Mouse (Mus musculus): ENCODE results near the gene Abcb9. TPM values are rescaled to one million over a fixed set of nuclear protein-coding genes. Genes with fewer than 3 reads are reported as not detected.

Gene Abcb9
- total RNA-seq (2014; rRNA removed): 24.9 and 25.0 TPM in 2 replicates
- polyA plus RNA-seq (2015; fragmentation: Nextera tagmentation; extraction: Ambion mirVana): 13.9 and 19.7 TPM in 2 replicates

DNA sequence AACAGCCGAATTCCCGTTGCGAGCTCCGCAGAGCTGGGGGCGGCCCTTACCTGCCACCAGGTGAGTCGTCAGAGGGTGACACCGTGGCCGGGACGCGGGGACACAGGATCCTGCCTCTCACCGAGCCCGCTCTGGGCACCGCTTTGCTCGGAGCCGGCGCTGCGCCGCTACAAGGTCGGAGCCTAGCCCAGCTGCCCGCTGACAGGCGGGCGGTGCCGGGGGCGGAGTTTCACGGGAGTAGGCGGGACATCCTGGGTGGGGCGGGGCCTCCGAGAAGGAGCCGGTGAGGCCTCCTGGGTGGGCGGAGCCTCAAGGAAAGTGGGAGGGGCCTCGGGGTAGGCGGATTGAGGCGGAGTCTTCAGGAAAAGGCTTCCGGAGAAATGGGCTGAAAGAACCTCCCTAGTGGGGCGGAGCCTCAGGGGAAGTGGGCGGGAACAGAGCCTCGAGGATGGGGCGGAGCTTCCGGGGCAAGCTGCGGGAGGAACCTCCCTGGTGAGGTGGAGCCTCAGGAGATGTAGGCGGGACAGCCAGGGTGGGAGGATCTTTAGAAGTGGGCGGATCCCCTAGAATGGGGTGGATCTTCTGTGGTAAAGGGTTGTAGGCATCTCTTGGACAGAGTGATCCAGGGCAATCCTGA is at the start of gene Abcb9:
Gene Abcb9 (minus strand): TSS at position 203 of the 637 bp plus-strand sequence.
- peak within 1 kb of the TSS; percentile 63 for H3K9ac ChIP-seq
- no peak for TF ChIP-seq CTCF (IDR thresholded peaks at IDR 0.05; ENCODE audit: low read depth)
- no peaks in the 10 kb centered on the region for H3K4me1 ChIP-seq (ENCODE audit: insufficient read depth)
- H3K4me3 ChIP-seq (ENCODE audit: low read depth, low read length): peak within 1 kb of the TSS; percentile 48
- H3K9me3 ChIP-seq (ENCODE audit: low read length): 0 out of 2 replicates have a peak, but pooled peaks cover 3% of the 10 kb centered on the region
- H3K27me3 ChIP-seq (ENCODE audit: insufficient read depth, low read length): no peaks in the 10 kb centered on the region
- DNase-seq (peak; percentile 89), ATAC-seq (peak; percentile 82)
- no peak within 1 kb of the TSS for H3K27ac ChIP-seq (ENCODE audit: low read depth, low read length)
- peak within 1 kb of the TSS; percentile 63 for H3K4me2 ChIP-seq (ENCODE audit: low read depth)
- WGBS: 3% methylated on average over 42 of the region's 42 CpGs
- no peaks in the 10 kb centered on the region for H3K36me3 ChIP-seq (ENCODE audit: insufficient read depth)

GRCm38 (mm10) chr5:124138066-124138465 is 42.5 kb upstream of the Abcb9 start:
- no peak for DNase-seq
- WGBS: 74% methylated on average over 7 of the region's 7 CpGs

GRCm38 (mm10) chr5:124134261-124134660 is 38.7 kb upstream of the Abcb9 start:
- peaks cover 74% of the 10 kb centered on the region for H3K36me3 ChIP-seq (ENCODE audit: insufficient read depth)
- TF ChIP-seq CTCF (IDR thresholded peaks at IDR 0.05; ENCODE audit: low read depth): no peak
- no peaks in the 10 kb centered on the region for H3K9me3 ChIP-seq (ENCODE audit: low read length)
- no peak overlapping the region for H3K9ac ChIP-seq
- H3K27me3 ChIP-seq (ENCODE audit: insufficient read depth, low read length): no peaks in the 10 kb centered on the region
- no peak overlapping the region for H3K4me2 ChIP-seq (ENCODE audit: low read depth)
- ATAC-seq (no peak), DNase-seq (no peak)
- H3K4me1 ChIP-seq (ENCODE audit: insufficient read depth): no peaks in the 10 kb centered on the region
- H3K4me3 ChIP-seq (ENCODE audit: low read depth, low read length): no peak overlapping the region
- WGBS: 83% methylated on average over 5 of the region's 5 CpGs
- H3K27ac ChIP-seq (ENCODE audit: low read depth, low read length): no peak overlapping the region

More at GRCm38 (mm10) chr5:124138066-124138465, 42.5 kb upstream of the Abcb9 start:
- Histone ChIP-seq H3K9me3 (ENCODE audit: low read length) (no peaks in the 10 kb centered on the region), H3K4me2 (ENCODE audit: low read depth) (no peak overlapping the region), H3K36me3 (ENCODE audit: insufficient read depth) (peaks cover 63% of the 10 kb centered on the region), H3K9ac (no peak overlapping the region), H3K4me1 (ENCODE audit: insufficient read depth) (no peaks in the 10 kb centered on the region), H3K4me3 (ENCODE audit: low read depth, low read length) (no peak overlapping the region), H3K27ac (ENCODE audit: low read depth, low read length) (no peak overlapping the region), H3K27me3 (ENCODE audit: insufficient read depth, low read length) (no peaks in the 10 kb centered on the region)
- TF ChIP-seq CTCF (IDR thresholded peaks at IDR 0.05; ENCODE audit: low read depth): no peak
- ATAC-seq: peak; percentile 36

DNA sequence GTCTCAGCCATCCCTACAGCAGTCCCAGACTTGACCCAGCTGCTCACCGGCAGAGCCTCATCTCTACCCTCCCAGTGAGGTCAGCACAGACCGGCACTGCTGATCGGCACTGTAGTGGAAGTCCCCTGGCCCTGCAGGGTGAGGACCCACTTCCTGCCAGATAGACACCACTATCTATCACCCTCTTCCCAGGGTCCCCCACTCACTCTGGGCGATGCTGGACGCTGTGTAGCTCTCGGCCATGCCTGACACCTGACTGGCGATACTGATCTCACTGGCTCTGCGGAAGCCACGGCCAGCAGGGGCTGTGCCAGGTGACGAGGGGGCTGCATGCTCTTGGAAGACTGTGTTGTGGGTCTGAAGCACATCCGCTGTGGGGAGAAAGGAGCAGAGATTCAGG is 29.5 kb upstream of the Abcb9 start:
- no peak overlapping the region for H3K27ac ChIP-seq (ENCODE audit: low read depth, low read length)
- WGBS: 90% methylated on average over 11 of the region's 11 CpGs
- no peaks in the 10 kb centered on the region for H3K9me3 ChIP-seq (ENCODE audit: low read length)
- DNase-seq: no peak
- H3K9ac ChIP-seq: no peak overlapping the region
- H3K4me2 ChIP-seq (ENCODE audit: low read depth): no peak overlapping the region
- no peaks in the 10 kb centered on the region for H3K27me3 ChIP-seq (ENCODE audit: insufficient read depth, low read length)
- TF ChIP-seq CTCF (IDR thresholded peaks at IDR 0.05; ENCODE audit: low read depth): no peak
- ATAC-seq: no peak
- no peaks in the 10 kb centered on the region for H3K4me1 ChIP-seq (ENCODE audit: insufficient read depth)
- peaks cover 89% of the 10 kb centered on the region for H3K36me3 ChIP-seq (ENCODE audit: insufficient read depth)
- H3K4me3 ChIP-seq (ENCODE audit: low read depth, low read length): no peak overlapping the region

- H3K4me3 ChIP-seq (ENCODE audit: low read depth, low read length): no peak overlapping the region
- no peak for TF ChIP-seq CTCF (IDR thresholded peaks at IDR 0.05; ENCODE audit: low read depth)
- ATAC-seq (no peak), DNase-seq (no peak)
- H3K9ac ChIP-seq: no peak overlapping the region
- 90% methylated on average over 18 of the region's 18 CpGs for WGBS
- no peaks in the 10 kb centered on the region for H3K4me1 ChIP-seq (ENCODE audit: insufficient read depth)
- no peak overlapping the region for H3K27ac ChIP-seq (ENCODE audit: low read depth, low read length)
- no peak overlapping the region for H3K4me2 ChIP-seq (ENCODE audit: low read depth)
- peaks cover 86% of the 10 kb centered on the region for H3K36me3 ChIP-seq (ENCODE audit: insufficient read depth)
- no peaks in the 10 kb centered on the region for H3K27me3 ChIP-seq (ENCODE audit: insufficient read depth, low read length)
- no peaks in the 10 kb centered on the region for H3K9me3 ChIP-seq (ENCODE audit: low read length)
Measured at GRCm38 (mm10) chr5:124122357-124122756, 26.8 kb upstream of the Abcb9 start.

DNA sequence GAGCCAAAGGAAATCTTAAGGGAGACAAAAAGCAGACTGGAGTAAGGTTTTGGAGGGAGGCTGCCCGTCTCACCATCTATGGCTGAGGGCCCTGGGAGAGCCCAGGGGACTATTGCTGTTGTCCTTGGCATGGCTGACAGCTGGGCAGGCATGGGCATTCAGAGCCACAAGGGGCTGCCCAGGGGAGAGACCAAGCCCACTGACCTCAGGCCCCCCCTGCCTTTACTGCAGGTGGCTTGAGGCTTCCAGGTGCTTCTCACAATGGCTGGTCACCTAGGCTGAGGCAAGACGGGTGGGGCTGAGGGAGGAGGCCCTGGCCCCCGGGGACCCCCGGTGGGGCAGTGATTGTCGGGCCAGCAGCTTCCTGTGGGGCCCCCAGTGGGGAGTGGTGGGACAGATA is 23.6 kb upstream of the Abcb9 start:
- WGBS: 86% methylated on average over 5 of the region's 5 CpGs
- no peak overlapping the region for H3K27ac ChIP-seq (ENCODE audit: low read depth, low read length)
- H3K9ac ChIP-seq: no peak overlapping the region
- no peaks in the 10 kb centered on the region for H3K9me3 ChIP-seq (ENCODE audit: low read length)
- no peak for TF ChIP-seq CTCF (IDR thresholded peaks at IDR 0.05; ENCODE audit: low read depth)
- DNase-seq: no peak
- H3K36me3 ChIP-seq (ENCODE audit: insufficient read depth): peaks cover 61% of the 10 kb centered on the region
- ATAC-seq: no peak
- H3K4me2 ChIP-seq (ENCODE audit: low read depth): no peak overlapping the region
- peaks cover 7% of the 10 kb centered on the region; the same call in 1 of the 2 replicates for H3K4me1 ChIP-seq (ENCODE audit: insufficient read depth)
- no peaks in the 10 kb centered on the region for H3K27me3 ChIP-seq (ENCODE audit: insufficient read depth, low read length)
- H3K4me3 ChIP-seq (ENCODE audit: low read depth, low read length): no peak overlapping the region

GRCm38 (mm10) chr5:124115990-124116845 is 20.6 kb upstream of the Abcb9 start, which contains the start of gene Arl6ip4:
Gene Arl6ip4 (plus strand): TSS chr5:124116089.
- peaks cover 14% of the 10 kb centered on the region; the same call in 1 of the 2 replicates for H3K4me1 ChIP-seq (ENCODE audit: insufficient read depth)
- TF ChIP-seq CTCF (IDR thresholded peaks at IDR 0.05; ENCODE audit: low read depth): no peak
- H3K4me2 ChIP-seq (ENCODE audit: low read depth): peak within 1 kb of the TSS; percentile 82
- peaks cover 34% of the 10 kb centered on the region for H3K36me3 ChIP-seq (ENCODE audit: insufficient read depth)
- peak within 1 kb of the TSS; percentile 85 for H3K4me3 ChIP-seq (ENCODE audit: low read depth, low read length)
- no peaks in the 10 kb centered on the region for H3K9me3 ChIP-seq (ENCODE audit: low read length)
- peak; percentile 15 for ATAC-seq
- DNase-seq: peak; percentile 90
- peak within 1 kb of the TSS; percentile 86 for H3K27ac ChIP-seq (ENCODE audit: low read depth, low read length)
- H3K9ac ChIP-seq: peak within 1 kb of the TSS; percentile 92
- WGBS: 1% methylated on average over 63 of the region's 64 CpGs
- H3K27me3 ChIP-seq (ENCODE audit: insufficient read depth, low read length): no peaks in the 10 kb centered on the region
